ENCODE assay signal across 9 mouse cellular contexts in the genomic region with DNA sequence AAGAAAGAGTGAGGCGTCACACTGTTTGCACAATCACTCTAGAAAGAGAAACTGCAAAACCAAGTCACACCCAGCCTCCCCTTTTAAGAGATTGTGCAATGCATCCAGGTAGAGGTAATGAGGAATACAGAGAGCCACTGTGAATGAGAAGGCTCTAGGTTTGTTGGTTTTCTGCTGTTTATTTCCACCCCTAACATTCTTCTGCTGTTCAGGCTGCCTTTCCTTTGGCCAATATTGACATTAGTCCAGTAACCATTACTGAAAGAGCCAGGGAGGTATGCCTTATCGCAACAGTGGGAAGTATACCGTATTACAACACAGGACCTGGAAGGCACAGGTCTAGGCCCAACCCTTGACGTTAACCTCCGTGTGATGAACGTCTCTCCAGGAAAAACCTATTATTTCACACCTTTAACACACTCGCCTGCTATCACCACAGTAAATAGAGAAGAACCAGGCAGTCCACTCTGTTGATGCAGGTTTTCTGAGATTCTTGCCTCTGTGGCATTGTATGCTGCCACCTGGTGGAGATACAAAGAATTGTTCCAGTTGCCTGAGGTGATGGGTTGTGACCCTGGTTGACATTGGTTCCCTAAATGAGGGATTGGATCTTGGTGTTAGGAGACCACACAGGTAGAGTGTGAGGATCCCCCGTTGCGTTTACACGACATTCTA. TPM values are rescaled to one million over a fixed set of nuclear protein-coding genes. Genes with fewer than 3 reads are reported as not detected.
DNase-seq lines count a peak whose midpoint lies in the region; ATAC-seq and TF ChIP-seq lines count a peak whose summit lies in the region.
"Had no signal": no experiment of that assay in that cellular context is flagged by ENCODE, and none has a peak within 500 bp of the region (broad histone marks: within the 10 kb centered on the region; RNA-seq: fewer than 3 reads in every experiment).

No protein-coding gene starts in this region.

- DNase-seq in G1E (ENCODE audit: low spot score): peak; percentile 8
- peak; percentile 8 for DNase-seq in adrenal gland, postnatal 25 days
- DNase-seq in forebrain, embryonic 10.5 days (ENCODE audit: extremely low spot score, low spot score): peak; percentile 47
- DNase-seq in hindlimb bud, embryonic 11.5 days (ENCODE audit: extremely low spot score, low read depth, low spot score): peak; percentile 35
- DNase-seq in left cerebral cortex, postnatal 25 days (ENCODE audit: low spot score in 2 of 2): peak; percentile 47 to 63
- peak; percentile 59 for DNase-seq in mesoderm, embryonic 11.5 days (ENCODE audit: low read depth, low spot score)

- no peak overlapping the region for H3K4me3 ChIP-seq in G1E (ENCODE audit: low read depth, low read length)
- H3K4me3 ChIP-seq in forebrain, embryonic 10.5 days: no peak overlapping the region
- no peak overlapping the region for H3K4me3 ChIP-seq in small intestine, adult 2 months (ENCODE audit: low read depth, low read length)
- H3K4me3 ChIP-seq: heart, embryonic 15.5 days had no signal

- H3K4me1 ChIP-seq in G1E (ENCODE audit: insufficient read depth, low read depth, low read length): no peaks in the 10 kb centered on the region
- H3K4me1 ChIP-seq in forebrain, embryonic 10.5 days: peaks cover 5% of the 10 kb centered on the region; the same call in 1 of the 2 replicates
- H3K4me1 ChIP-seq in small intestine, adult 2 months (ENCODE audit: control insufficient read depth, insufficient read depth, insufficient read length, low read length): no peaks in the 10 kb centered on the region
- H3K4me1 ChIP-seq: heart, embryonic 15.5 days had no signal

- TF ChIP-seq POLR2A in small intestine, adult 2 months (IDR thresholded peaks at IDR 0.05; ENCODE audit: low read depth, low read length): no peak

- 39% methylated on average over 10 of the region's 10 CpGs for WGBS in forebrain, embryonic 10.5 days
- 11% methylated on average over 10 of the region's 10 CpGs for WGBS in small intestine, adult 2 months

- TF ChIP-seq CTCF in G1E (IDR thresholded peaks at IDR 0.05; ENCODE audit: low read depth, low read length): peak; percentile 76
- peak; percentile 34; the same call in 1 of the 2 replicates for TF ChIP-seq CTCF in small intestine, adult 2 months (IDR thresholded peaks at IDR 0.05; ENCODE audit: extremely low read depth, insufficient read length, insufficient replicate concordance, low read depth, low read length)

- ATAC-seq in G1E (ENCODE audit: extremely low read depth, insufficient number of reproducible peaks, low FRiP score, poor library complexity, severe bottlenecking): no peak
- no peak for ATAC-seq in inflammation-experienced regulatory T-cells, adult 6 months

- no peaks in the 10 kb centered on the region for H3K27me3 ChIP-seq in G1E (ENCODE audit: insufficient read depth, low read length)
- no peaks in the 10 kb centered on the region for H3K27me3 ChIP-seq in forebrain, embryonic 10.5 days (ENCODE audit: poor library complexity, severe bottlenecking)
- H3K27me3 ChIP-seq in small intestine, adult 2 months (ENCODE audit: control insufficient read depth, insufficient read depth, low read length): no peaks in the 10 kb centered on the region
- H3K27me3 ChIP-seq: heart, embryonic 15.5 days had no signal

- H3K36me3 ChIP-seq in G1E (replicated peaks): no peaks in the 10 kb centered on the region
- no peaks in the 10 kb centered on the region for H3K36me3 ChIP-seq in forebrain, embryonic 10.5 days (replicated peaks)
- H3K36me3 ChIP-seq in small intestine, adult 2 months (ENCODE audit: control insufficient read depth, insufficient read depth, low read length): no peaks in the 10 kb centered on the region
- H3K36me3 ChIP-seq: heart, embryonic 15.5 days had no signal

- H3K27ac ChIP-seq in forebrain, embryonic 10.5 days: no peak overlapping the region
- H3K27ac ChIP-seq in small intestine, adult 2 months (ENCODE audit: insufficient read depth, low read depth, low read length): no peak overlapping the region
- H3K27ac ChIP-seq: heart, embryonic 15.5 days had no signal

- H3K9me3 ChIP-seq in G1E (replicated peaks): no peaks in the 10 kb centered on the region
- no peaks in the 10 kb centered on the region for H3K9me3 ChIP-seq in forebrain, embryonic 10.5 days
- H3K9me3 ChIP-seq: heart, embryonic 15.5 days had no signal

- intact Hi-C loops in left cerebral cortex, postnatal 25 days (cut with DNase I): loop anchor here (2.0 to 10.0 kb wide), 2 partner anchors 570 to 702 kb away; no protein-coding TSS in a partner anchor

RNA-seq across cellular contexts. Expression of gene Lig4, which starts 42.5 kb away (rescaled TPM):
- 4.4 and 6.1 TPM in 2 replicates for total RNA-seq in G1E (2014; fragmentation: Nextera tagmentation)
- 0.87 and 1.5 TPM in 2 replicates for total RNA-seq in G1E (2017)
- polyA plus RNA-seq in G1E (2012): 0.28 and 0.38 TPM in 2 replicates
- 8.1 and 8.8 TPM in 2 replicates for total RNA-seq in adrenal gland, postnatal 25 days (2021)
- 8.0 and 8.3 TPM in 2 replicates for polyA plus RNA-seq in forebrain, embryonic 10.5 days (2016; fragmentation: Nextera tagmentation; extraction: Ambion mirVana)
- 10 to 100 TPM; 11.1 to 11.7 TPM for total RNA-seq in left cerebral cortex, postnatal 25 days (2021)
- 0.79 and 1.1 TPM in 2 replicates for polyA plus RNA-seq in small intestine, adult 2 months (2012; rRNA removed)
- polyA plus RNA-seq in inflammation-experienced regulatory T-cells, adult 6 months (2017; shearing (Covaris generic)): 1 to 10 TPM; 2.8 to 4.3 (median 4.1) TPM

RNA-seq across cellular contexts. Expression of gene Abhd13, which starts 42.5 kb away (rescaled TPM):
- total RNA-seq in G1E (2014; fragmentation: Nextera tagmentation) (18.7 and 19.9 TPM in 2 replicates), G1E (2017) (23.5 and 24.0 TPM in 2 replicates)
- 1.4 and 1.5 TPM in 2 replicates for polyA plus RNA-seq in G1E (2012)
- total RNA-seq in adrenal gland, postnatal 25 days (2021): 23.1 and 23.4 TPM in 2 replicates
- 14.9 and 15.2 TPM in 2 replicates for polyA plus RNA-seq in forebrain, embryonic 10.5 days (2016; fragmentation: Nextera tagmentation; extraction: Ambion mirVana)
- 10 to 100 TPM; 31.5 to 32.3 TPM for total RNA-seq in left cerebral cortex, postnatal 25 days (2021)
- 2.1 and 2.9 TPM in 2 replicates for polyA plus RNA-seq in small intestine, adult 2 months (2012; rRNA removed)
- 1 to 10 TPM; 3.4 to 5.9 (median 3.5) TPM for polyA plus RNA-seq in inflammation-experienced regulatory T-cells, adult 6 months (2017; shearing (Covaris generic))

Comparison
In these comparisons a context has a peak if more than half of its experiments do, and no peak if none do; other contexts are left out.
1. DNase-seq: peak in every context shown above with its lines; median percentile 59 in mesoderm, embryonic 11.5 days; 55 in left cerebral cortex, postnatal 25 days; 47 in forebrain, embryonic 10.5 days; 35 in hindlimb bud, embryonic 11.5 days; 8 in G1E; 8 in adrenal gland, postnatal 25 days.